Mouse (Mus musculus) erythroblast, embryonic 14.5 days (primary cell): ENCODE data around the gene Agt.

ENCODE experiments used
- GATA1 ChIP-seq: IDR thresholded peaks from 2 replicates; pipeline ENCODE4 v1.6.1; 2012; ENCODE audit warnings: low read length, inconsistent platforms, mixed read lengths
- TAL1 ChIP-seq: IDR thresholded peaks from 3 replicates; pipeline ENCODE4 v1.6.1; 2012; ENCODE audit warnings: low read length, inconsistent platforms, mixed read lengths

GRCm38 (mm10) chr8:124555113-124555750, 14.3 kb downstream of the Agt start:
- TF ChIP-seq GATA1 (no peak), TAL1 (no peak)
